Mouse (Mus musculus): ENCODE data around the gene Cyld.

GRCm38 (mm10) chr8:88755175-88755791, 58.5 kb downstream of the Cyld start:
- TF ChIP-seq CTCF (IDR thresholded peaks at IDR 0.05; ENCODE audit: low read depth) (peak; percentile 84), EP300 (IDR thresholded peaks at IDR 0.05; ENCODE audit: low read depth) (no peak)
